Mouse (Mus musculus): Measurements from ENCODE around the gene Pwwp2b. TPM values are rescaled to one million over a fixed set of nuclear protein-coding genes. Genes with fewer than 3 reads are reported as not detected.

Pwwp2b gene
- polyA plus RNA-seq, 1 experiment from 2014 or later: 5.9 TPM

DNA sequence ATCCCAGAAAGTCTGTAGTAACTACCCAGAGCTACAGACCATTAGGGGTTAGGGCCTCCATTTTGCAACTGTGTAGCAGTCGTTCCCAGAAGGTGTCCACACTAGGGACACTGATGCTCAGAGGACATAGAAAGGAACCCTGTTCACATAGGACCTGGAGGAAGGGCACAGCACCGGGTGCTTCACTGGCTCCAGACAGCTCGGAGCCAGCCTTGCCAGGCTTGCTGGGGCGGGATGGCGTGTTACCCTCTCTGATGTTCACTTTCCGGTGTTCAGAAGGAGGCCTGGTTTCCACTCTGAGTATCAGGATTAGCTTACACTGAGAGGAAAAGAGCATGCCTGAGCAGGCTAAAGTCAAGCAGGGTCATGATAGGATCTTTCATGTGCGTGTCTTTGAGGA lies 32.3 kb upstream of the Pwwp2b start:
- H3K9me3 ChIP-seq: no peaks in the 10 kb centered on the region
- H3K4me1 ChIP-seq: peaks cover 13% of the 10 kb centered on the region

DNA sequence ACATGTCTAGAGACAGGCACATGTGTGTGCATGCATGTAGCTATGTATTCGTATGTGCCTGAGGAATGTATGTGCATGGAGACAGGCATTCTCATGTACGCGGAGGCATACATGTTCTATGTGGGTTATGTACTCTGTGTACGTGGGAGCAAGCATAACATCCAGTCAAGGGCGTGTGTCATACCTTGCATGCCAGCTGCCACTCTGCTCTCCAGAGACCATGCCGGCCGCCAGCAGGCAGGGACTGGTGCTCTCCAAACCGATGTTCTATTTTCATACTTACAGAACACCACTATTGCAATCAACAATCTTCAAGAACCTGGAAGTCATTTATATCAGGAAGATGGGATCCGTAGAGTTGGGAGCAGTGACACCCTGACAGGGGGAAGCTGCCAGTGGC lies 31.8 kb upstream of the Pwwp2b start:
- no peak overlapping the region for H3K4me2 ChIP-seq (replicated peaks)
- WGBS: 93% methylated on average over 9 of the region's 9 CpGs
- no peaks in the 10 kb centered on the region for H3K9me3 ChIP-seq
- peaks cover 13% of the 10 kb centered on the region for H3K4me1 ChIP-seq
- no peak overlapping the region for H3K27ac ChIP-seq (replicated peaks)
- H3K9ac ChIP-seq (replicated peaks): no peak overlapping the region
- ATAC-seq (replicated peaks): no peak
- no peaks in the 10 kb centered on the region for H3K27me3 ChIP-seq
- no peak overlapping the region for H3K4me3 ChIP-seq
- H3K36me3 ChIP-seq: no peaks in the 10 kb centered on the region

More for the DNA sequence above, 32.3 kb upstream of the Pwwp2b start:
- Histone ChIP-seq H3K27ac (replicated peaks) (no peak overlapping the region), H3K36me3 (no peaks in the 10 kb centered on the region), H3K4me3 (no peak overlapping the region), H3K27me3 (no peaks in the 10 kb centered on the region), H3K9ac (replicated peaks) (no peak overlapping the region), H3K4me2 (replicated peaks) (no peak overlapping the region)
- 95% methylated on average over 7 of the region's 7 CpGs for WGBS
- no peak for ATAC-seq (replicated peaks)

DNA sequence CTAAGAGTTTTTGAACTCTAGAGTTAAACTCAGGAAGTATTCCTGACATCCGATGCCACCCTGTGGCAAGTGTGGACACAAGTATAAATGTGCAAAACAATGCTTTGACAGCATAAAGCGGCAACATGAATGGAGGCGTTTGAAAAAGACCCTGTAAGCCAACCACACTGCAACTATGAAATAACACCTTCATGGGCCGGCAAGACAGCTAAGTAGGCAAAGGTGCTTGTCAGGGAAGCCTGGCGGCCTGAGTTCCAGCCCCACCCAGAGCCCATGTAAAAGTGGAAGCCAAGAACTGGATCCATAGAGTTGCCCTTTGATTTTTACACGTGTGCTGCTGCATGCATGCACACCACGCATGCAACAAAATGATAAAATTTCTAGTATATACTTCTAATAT lies 31.2 kb upstream of the Pwwp2b start:
- peaks cover 13% of the 10 kb centered on the region for H3K4me1 ChIP-seq
- no peaks in the 10 kb centered on the region for H3K36me3 ChIP-seq
- no peaks in the 10 kb centered on the region for H3K27me3 ChIP-seq
- no peak for ATAC-seq (replicated peaks)
- no peak overlapping the region for H3K4me3 ChIP-seq
- 76% methylated on average over 7 of the region's 7 CpGs for WGBS
- H3K4me2 ChIP-seq (replicated peaks): no peak overlapping the region
- no peaks in the 10 kb centered on the region for H3K9me3 ChIP-seq
- no peak overlapping the region for H3K9ac ChIP-seq (replicated peaks)
- no peak overlapping the region for H3K27ac ChIP-seq (replicated peaks)

DNA sequence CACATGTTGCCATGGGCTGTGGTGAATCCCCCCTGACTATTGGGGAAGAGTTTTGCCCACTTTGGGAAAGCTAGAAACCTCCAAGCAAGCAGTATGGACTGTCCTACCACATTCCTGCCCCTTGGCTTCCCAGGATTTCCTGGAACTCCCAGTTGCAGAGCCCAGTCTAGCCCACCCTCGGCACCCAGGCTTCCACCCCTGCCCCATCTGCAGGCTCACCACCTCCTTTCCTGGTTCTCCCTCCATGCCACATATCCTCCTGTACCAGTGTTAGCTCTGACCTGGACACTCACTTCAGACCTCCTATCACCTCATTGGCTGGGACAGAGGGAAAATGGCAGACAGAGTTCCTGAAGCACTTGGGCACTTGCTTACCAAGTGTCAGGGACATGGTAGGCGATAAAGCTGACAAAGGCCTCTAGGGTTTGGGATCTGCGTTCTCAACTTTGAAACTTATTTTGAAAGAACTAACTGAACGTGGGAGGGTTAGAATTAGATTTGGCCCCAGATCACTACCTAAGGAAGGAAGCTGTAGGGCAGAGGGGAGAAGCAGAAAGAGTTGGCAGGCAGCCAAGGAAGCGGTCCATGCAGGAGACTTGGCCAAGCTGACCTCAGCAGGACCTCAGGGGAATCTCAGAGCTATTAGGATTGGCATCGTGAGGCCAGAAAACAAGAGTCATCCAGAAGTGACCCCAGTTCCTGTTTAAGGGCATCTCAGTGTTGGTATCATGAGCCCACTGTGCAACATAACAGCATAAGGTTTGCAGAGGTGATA lies 29.5 kb upstream of the Pwwp2b start:
- peaks cover 2% of the 10 kb centered on the region for H3K4me1 ChIP-seq
- H3K27ac ChIP-seq (replicated peaks): no peak overlapping the region
- H3K27me3 ChIP-seq: no peaks in the 10 kb centered on the region
- no peaks in the 10 kb centered on the region for H3K36me3 ChIP-seq
- no peak overlapping the region for H3K9ac ChIP-seq (replicated peaks)
- no peak for ATAC-seq (replicated peaks)
- no peak overlapping the region for H3K4me3 ChIP-seq
- H3K9me3 ChIP-seq: no peaks in the 10 kb centered on the region
- 67% methylated on average over 6 of the region's 6 CpGs for WGBS
- no peak overlapping the region for H3K4me2 ChIP-seq (replicated peaks)

DNA sequence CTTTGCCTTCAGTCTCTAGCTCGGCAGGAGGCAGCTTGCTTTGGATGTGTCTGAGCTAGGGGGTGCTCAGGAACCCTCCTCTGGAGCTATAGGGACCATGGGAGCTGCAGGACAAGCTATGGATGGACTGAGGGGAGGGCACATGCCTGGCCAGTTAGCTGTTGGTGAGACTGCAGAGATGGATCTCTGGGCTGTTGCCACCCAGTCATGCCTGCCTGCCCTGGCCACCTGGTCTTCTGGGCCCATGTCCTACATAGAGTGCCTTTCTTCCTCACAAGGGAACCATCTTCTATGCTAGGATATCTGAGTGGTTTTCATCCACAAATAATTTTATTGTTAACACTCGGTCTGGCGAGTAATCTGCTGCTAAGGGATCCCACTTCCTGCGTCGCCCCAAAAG lies 28.8 kb upstream of the Pwwp2b start:
- Histone ChIP-seq H3K4me2 (replicated peaks) (no peak overlapping the region), H3K9ac (replicated peaks) (no peak overlapping the region), H3K27ac (replicated peaks) (no peak overlapping the region), H3K4me1 (no peaks in the 10 kb centered on the region), H3K4me3 (no peak overlapping the region), H3K27me3 (no peaks in the 10 kb centered on the region), H3K36me3 (no peaks in the 10 kb centered on the region), H3K9me3 (no peaks in the 10 kb centered on the region)
- WGBS: 87% methylated on average over 5 of the region's 5 CpGs
- no peak for ATAC-seq (replicated peaks)

DNA sequence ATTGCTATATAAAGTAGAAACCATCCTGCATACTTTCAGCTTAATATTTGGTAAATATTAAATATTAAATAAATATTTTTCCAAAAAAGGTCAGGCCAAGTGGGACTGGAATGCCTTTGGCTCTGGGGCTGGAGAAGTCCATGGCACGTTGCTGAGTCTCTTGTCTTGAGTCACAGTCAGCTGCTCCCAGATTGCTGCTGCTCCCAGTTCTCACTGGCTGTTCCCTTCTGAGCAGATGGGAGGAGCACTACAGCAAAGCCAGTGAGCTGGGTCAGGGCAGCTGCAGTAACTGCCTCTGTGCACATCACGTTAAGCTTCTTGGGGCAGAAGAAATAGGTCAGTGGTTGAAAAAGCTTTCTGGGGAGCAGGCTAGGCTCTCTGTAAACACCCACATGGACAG lies 28.0 kb upstream of the Pwwp2b start:
- ATAC-seq (replicated peaks): no peak
- Histone ChIP-seq H3K27ac (replicated peaks) (no peak overlapping the region), H3K27me3 (no peaks in the 10 kb centered on the region), H3K4me2 (replicated peaks) (no peak overlapping the region), H3K9me3 (no peaks in the 10 kb centered on the region), H3K36me3 (no peaks in the 10 kb centered on the region), H3K4me3 (no peak overlapping the region), H3K4me1 (no peaks in the 10 kb centered on the region), H3K9ac (replicated peaks) (no peak overlapping the region)
- 53% methylated on average over 2 of the region's 2 CpGs for WGBS

DNA sequence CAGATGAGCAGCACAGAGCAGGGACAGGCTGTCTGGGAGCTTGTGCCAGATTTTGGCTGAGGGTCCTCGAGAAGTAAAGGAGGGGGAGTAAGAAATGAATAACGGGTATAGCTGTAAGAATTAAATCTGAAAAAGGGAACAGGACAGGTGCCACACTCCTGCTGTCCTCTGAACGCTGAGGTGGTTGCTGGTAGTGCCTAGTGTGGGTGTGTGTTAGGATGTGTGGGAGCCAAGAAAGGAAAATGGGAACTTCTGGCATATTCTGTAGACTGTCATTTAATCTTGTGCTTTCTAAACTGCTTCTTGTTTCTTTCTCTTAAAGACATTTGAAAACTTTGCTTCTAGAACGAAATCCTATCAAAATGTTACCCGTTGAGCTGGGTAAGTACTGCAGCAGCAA lies 27.2 kb upstream of the Pwwp2b start:
- no peaks in the 10 kb centered on the region for H3K9me3 ChIP-seq
- no peak for ATAC-seq (replicated peaks)
- H3K9ac ChIP-seq (replicated peaks): no peak overlapping the region
- 88% methylated on average over 5 of the region's 5 CpGs for WGBS
- no peaks in the 10 kb centered on the region for H3K36me3 ChIP-seq
- no peak overlapping the region for H3K4me2 ChIP-seq (replicated peaks)
- no peak overlapping the region for H3K4me3 ChIP-seq
- no peaks in the 10 kb centered on the region for H3K4me1 ChIP-seq
- H3K27ac ChIP-seq (replicated peaks): no peak overlapping the region
- no peaks in the 10 kb centered on the region for H3K27me3 ChIP-seq

DNA sequence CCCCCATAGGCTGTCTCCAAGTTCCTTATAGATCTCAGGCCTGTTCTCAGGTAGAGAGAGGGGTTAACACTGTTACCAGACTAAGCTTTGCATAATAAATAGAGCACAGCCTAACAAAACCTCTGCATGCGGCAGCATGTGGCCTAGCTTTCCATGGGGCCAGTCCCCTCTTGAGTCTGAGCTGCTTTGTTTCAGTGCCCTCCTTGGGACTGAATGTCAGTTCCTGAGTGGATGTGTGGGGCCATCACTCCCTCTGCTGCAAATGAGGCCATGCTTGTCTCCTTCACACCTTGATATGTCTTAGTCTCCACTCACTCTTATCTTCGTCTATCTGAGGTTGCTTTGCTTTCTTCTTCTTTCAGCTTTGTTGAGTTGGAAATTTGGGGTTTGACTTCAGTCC lies 26.4 kb upstream of the Pwwp2b start:
- no peak overlapping the region for H3K9ac ChIP-seq (replicated peaks)
- H3K36me3 ChIP-seq: no peaks in the 10 kb centered on the region
- no peak overlapping the region for H3K27ac ChIP-seq (replicated peaks)
- H3K9me3 ChIP-seq: no peaks in the 10 kb centered on the region
- H3K4me1 ChIP-seq: no peaks in the 10 kb centered on the region
- 53% methylated on average over 2 of the region's 2 CpGs for WGBS
- H3K27me3 ChIP-seq: no peaks in the 10 kb centered on the region
- no peak overlapping the region for H3K4me2 ChIP-seq (replicated peaks)
- no peak overlapping the region for H3K4me3 ChIP-seq
- no peak for ATAC-seq (replicated peaks)

DNA sequence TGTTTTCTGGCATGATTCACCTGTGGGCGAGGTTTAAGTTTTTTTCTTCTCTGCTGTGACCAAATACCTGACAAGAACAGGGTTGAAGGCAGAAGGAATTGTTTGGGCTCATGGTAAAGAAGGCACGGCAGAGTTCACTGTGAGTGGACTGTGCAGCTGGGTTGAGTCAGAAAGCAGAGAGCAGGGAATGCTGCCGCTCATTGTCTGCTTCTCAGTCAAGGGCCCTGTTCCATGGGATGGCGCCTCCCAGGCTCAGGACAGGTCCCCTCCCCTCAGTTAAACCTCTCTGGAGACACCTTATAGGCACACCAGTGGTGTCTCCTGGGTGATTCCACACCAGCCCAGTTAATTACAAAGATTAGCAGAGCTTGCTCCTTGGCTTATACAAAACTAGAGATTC lies 25.9 kb upstream of the Pwwp2b start:
- Histone ChIP-seq H3K27ac (replicated peaks) (no peak overlapping the region), H3K9me3 (no peaks in the 10 kb centered on the region), H3K4me1 (no peaks in the 10 kb centered on the region), H3K36me3 (no peaks in the 10 kb centered on the region), H3K4me3 (no peak overlapping the region), H3K4me2 (replicated peaks) (no peak overlapping the region), H3K27me3 (no peaks in the 10 kb centered on the region), H3K9ac (replicated peaks) (no peak overlapping the region)
- no peak for ATAC-seq (replicated peaks)
- WGBS: 68% methylated on average over 4 of the region's 4 CpGs

DNA sequence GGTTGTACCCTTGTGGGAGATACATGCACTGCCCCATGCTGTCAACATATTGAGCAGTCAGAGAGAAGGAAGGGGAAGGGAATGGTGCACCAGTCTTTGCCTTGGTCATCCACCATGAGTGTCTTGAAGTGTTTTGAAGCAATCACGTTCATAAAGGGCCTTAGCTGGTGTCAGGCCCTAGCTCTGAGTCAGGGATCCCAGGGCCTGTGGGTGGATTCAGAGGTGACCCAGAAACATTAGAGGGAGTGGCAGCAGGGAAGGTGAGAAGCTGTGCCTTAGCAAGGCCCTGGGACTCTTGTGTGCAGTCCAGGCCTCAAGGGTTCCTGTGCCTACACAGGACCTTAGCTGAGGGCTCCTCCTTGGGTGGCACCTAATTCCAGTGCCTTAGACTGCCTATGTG lies 24.2 kb upstream of the Pwwp2b start:
- no peaks in the 10 kb centered on the region for H3K36me3 ChIP-seq
- H3K27me3 ChIP-seq: no peaks in the 10 kb centered on the region
- H3K9me3 ChIP-seq: no peaks in the 10 kb centered on the region
- H3K27ac ChIP-seq (replicated peaks): no peak overlapping the region
- no peaks in the 10 kb centered on the region for H3K4me1 ChIP-seq
- 70% methylated on average over 1 of the region's 1 CpGs for WGBS
- H3K9ac ChIP-seq (replicated peaks): no peak overlapping the region
- no peak for ATAC-seq (replicated peaks)
- no peak overlapping the region for H3K4me2 ChIP-seq (replicated peaks)
- no peak overlapping the region for H3K4me3 ChIP-seq

DNA sequence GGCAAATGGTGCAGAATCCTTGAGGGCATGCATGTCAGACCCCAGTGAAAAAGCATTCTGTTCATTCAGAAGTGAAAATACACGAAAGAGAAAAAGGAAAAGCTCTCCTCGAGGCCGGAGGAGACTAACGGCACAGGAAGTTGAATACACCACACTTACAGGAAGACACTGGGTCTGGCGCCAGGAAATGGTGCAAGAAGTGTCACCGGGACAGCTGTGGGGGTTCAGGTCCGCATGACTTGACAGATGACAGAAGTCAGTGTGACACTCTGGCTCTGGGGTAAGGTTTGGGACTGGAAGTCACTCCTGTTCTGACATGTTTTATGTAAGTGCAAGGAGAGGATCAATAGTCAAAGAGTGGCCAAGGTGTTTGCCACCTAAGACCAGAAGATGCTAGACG lies 23.6 kb upstream of the Pwwp2b start:
- no peak overlapping the region for H3K4me2 ChIP-seq (replicated peaks)
- no peak overlapping the region for H3K4me3 ChIP-seq
- no peaks in the 10 kb centered on the region for H3K27me3 ChIP-seq
- WGBS: 81% methylated on average over 8 of the region's 8 CpGs
- H3K27ac ChIP-seq (replicated peaks): no peak overlapping the region
- H3K4me1 ChIP-seq: no peaks in the 10 kb centered on the region
- no peak overlapping the region for H3K9ac ChIP-seq (replicated peaks)
- ATAC-seq (replicated peaks): no peak
- no peaks in the 10 kb centered on the region for H3K36me3 ChIP-seq
- H3K9me3 ChIP-seq: no peaks in the 10 kb centered on the region

DNA sequence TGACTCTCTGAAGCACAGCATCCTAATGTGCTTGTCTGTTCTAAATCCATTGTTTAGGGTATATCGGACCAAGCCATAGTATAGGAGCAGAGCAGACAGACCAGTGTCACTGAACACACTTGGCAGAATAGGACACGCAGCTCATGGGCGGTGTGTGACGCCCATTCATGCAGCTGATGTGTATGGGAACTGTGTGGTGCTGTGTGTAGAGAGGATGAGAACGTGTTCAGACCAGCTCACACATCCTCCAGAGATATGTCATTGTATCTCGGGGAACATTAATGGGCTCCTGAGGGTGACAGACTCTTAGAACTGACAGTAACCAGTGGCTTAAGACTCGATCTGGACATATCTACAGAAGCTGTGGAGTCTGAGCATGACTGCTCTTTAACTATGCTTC lies 21.9 kb upstream of the Pwwp2b start:
- no peaks in the 10 kb centered on the region for H3K4me1 ChIP-seq
- no peaks in the 10 kb centered on the region for H3K27me3 ChIP-seq
- H3K9ac ChIP-seq (replicated peaks): no peak overlapping the region
- H3K4me2 ChIP-seq (replicated peaks): no peak overlapping the region
- no peak overlapping the region for H3K27ac ChIP-seq (replicated peaks)
- WGBS: 90% methylated on average over 7 of the region's 7 CpGs
- ATAC-seq (replicated peaks): no peak
- no peak overlapping the region for H3K4me3 ChIP-seq
- no peaks in the 10 kb centered on the region for H3K36me3 ChIP-seq
- H3K9me3 ChIP-seq: no peaks in the 10 kb centered on the region

DNA sequence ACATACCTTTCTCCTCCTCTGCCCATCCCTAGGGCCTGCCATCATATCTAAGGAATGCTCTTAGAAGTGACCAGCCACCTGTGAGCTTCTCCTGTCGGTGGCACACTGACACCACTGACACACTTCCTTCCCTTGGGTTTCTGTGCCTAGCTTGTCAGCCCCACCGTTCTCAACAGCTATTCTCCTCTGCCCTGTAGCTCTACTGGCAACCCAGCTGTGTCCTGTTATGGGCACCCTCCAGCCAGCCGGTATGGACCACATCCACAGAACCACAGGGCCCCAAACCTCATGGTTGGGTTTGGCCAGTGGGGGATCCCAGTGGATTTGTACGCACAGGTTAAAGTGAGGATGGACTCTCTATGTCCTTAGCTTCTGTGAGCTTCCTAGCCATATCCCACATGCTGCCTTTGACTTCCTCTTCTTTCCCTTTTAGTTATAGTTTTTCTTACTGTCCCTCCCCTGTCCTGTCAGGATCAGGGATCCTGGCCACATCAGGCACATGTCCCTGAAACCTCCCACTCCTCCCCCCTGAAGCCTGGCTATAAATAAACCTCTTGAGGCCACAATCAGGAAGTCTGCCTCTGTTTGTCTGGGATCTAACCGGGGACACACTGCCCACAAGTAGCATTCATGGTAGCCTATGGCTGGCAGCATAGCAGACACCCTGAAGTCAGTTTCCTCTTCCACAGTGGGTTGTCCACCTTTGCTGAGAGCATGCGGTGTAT lies 19.7 kb upstream of the Pwwp2b start:
- no peak overlapping the region for H3K4me3 ChIP-seq
- no peaks in the 10 kb centered on the region for H3K4me1 ChIP-seq
- no peaks in the 10 kb centered on the region for H3K27me3 ChIP-seq
- H3K9ac ChIP-seq (replicated peaks): no peak overlapping the region
- H3K9me3 ChIP-seq: no peaks in the 10 kb centered on the region
- H3K27ac ChIP-seq (replicated peaks): no peak overlapping the region
- H3K36me3 ChIP-seq: no peaks in the 10 kb centered on the region
- no peak for ATAC-seq (replicated peaks)
- no peak overlapping the region for H3K4me2 ChIP-seq (replicated peaks)
- 85% methylated on average over 6 of the region's 6 CpGs for WGBS
